Mouse (Mus musculus) olfactory bulb, adult 2 months (tissue): ENCODE measurements at regions not wholly inside any gene's neighbourhood (a gene's known extent, or its start where the extent isn't known, plus 50 kb on each side); places are given as distances from the start of the nearest gene placed in this dataset.

ENCODE experiments used
- CTCF ChIP-seq: fragments of 200-500 bp; IDR thresholded peaks from 2 replicates; pipeline ENCODE4 v1.5.1; 2012; ENCODE audit warnings: low read depth, mild to moderate bottlenecking, low read length, moderate library complexity; ENCODE audit not compliant: insufficient read depth
- POLR2A ChIP-seq: fragments of 200-500 bp; IDR thresholded peaks from 2 replicates; pipeline ENCODE4 v1.6.1; 2012; ENCODE audit warnings: mild to moderate bottlenecking, low read depth, low read length, moderate library complexity; ENCODE audit not compliant: insufficient read depth

GRCm38 (mm10) chr9:88260072-88260635, 66.8 kb upstream of the Nt5e start:
- TF ChIP-seq CTCF, result no peak
- no peak for TF ChIP-seq POLR2A
